Mouse (Mus musculus): Measurements from ENCODE around the gene Xrcc6.

DNA sequence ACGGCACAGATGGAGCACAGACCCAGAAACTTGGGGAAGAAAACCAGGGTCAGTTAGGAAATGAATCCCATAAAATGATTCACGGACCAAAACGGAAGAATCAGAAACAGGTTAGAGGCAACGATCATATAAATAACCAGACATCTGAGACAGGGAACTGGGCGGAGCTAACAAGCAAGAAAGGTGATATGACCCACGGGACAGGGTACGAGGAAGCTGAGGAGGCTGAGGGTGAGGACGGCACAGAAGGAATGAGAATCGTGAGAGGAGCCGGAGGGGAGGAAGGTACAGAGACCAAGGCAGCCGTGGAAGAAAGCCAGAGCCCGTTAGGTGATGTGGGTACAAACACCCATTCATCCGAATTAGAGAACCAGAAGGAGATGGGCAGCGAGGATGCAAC, 76.3 kb downstream of the Xrcc6 start:
- TF ChIP-seq CTCF (IDR thresholded peaks at IDR 0.05; ENCODE audit: control insufficient read depth, insufficient read depth, insufficient read length) (no peak), USF1 (IDR thresholded peaks at IDR 0.05; ENCODE audit: low read depth) (no peak), MAX (IDR thresholded peaks at IDR 0.05) (no peak), MYOG (IDR thresholded peaks at IDR 0.05; ENCODE audit: control insufficient read depth, extremely low read depth, insufficient read length) (no peak), CEBPB (IDR thresholded peaks at IDR 0.05; ENCODE audit: low read depth) (no peak), MYOD1 (IDR thresholded peaks at IDR 0.05; ENCODE audit: control insufficient read depth, insufficient read length, low read depth) (no peak)

Data from C2C12 (cell line).